Mouse (Mus musculus) left cerebral cortex, postnatal 25 days (tissue): ENCODE data around the gene Creld1. TPM values are rescaled to one million over a fixed set of nuclear protein-coding genes. Genes with fewer than 3 reads are reported as not detected.

ENCODE experiments used
- DNase-seq, 2 experiments: peaks; one replicate each; pipeline ENCODE4 v3.0.0; 2022; ENCODE audit warnings: low spot score in 2 of 2, mixed read lengths in 1 of 2
- intact Hi-C: fragments of 180-260 bp; cut with DNase I; formaldehyde crosslinking; loops from one replicate; pipeline ENCODE4 v1.15.1; 2025
- total RNA-seq, 2 experiments: library from RNA; stranded (reverse); gene quantifications; 2 replicates each; pipeline ENCODE4 v1.2.3; 2021

The Creld1 gene
- total RNA-seq, 2 experiments from 2014 or later = 114 to 121 TPM

DNA sequence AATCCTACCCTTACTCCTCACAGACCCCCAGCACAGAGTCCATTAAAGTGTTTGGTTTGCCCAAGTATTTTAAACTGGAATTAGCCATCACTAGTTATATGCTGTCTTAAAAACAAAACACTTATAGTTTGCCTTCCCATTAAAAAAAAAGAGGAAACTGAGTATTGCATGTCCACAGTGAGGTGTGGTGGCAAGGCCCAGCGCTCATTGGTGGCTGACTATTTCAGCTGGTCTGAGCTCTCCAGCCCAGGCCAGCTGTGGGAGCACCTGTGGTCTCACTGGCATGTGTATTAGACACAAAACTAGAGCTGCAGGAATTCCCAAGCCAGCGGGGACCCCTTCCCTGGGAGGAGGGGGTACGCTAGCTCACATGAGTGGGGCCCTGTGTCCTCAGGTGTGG lies 14.6 kb upstream of the Creld1 start:
- intact Hi-C loops = no loop called here

DNA sequence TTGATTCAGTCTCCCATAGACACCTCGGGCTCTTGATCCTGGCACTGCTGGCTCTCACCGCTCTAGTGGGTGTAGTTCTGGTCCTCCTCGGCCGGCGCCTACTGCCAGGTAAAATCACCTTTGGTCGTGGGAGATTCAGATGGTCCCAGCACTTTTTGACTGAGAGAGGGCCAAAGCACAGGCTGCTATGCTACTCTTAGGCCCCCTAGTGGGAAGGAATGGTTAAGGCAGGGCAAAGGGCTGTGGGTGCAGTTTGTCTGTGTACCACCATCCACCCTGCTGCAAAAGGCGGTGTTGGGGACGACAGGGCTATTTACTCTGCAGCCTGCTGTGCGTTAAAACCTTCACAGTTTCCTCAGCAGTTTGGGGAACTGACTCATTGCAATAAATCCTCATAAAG lies 14.1 kb upstream of the Creld1 start:
- intact Hi-C loops = loop anchor here (1.0 kb wide), 1 partner anchor 27 kb away; the partner anchor contains the start of gene Jagn1

More for the DNA sequence above, 14.6 kb upstream of the Creld1 start:
- no peak for DNase-seq

DNA sequence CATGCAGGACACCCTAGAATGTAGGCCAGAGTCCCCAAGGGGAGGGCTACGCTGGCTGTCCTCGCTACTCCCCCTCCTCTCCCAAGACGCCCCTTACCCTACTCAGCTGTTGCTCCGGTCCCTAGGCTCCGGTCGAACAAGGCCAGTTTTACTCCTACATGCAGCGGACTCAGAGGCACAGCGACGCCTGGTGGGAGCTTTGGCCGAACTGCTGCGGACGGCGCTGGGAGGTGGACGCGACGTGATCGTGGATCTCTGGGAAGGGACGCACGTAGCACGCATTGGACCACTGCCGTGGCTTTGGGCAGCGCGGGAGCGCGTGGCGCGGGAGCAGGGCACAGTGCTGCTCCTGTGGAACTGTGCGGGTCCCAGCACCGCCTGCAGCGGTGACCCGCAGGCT lies 13.7 kb upstream of the Creld1 start:
- peak; percentile 63 to 76 for DNase-seq
- intact Hi-C loops = loop anchor here (1.0 kb wide), 1 partner anchor 27 kb away; the partner anchor contains the start of gene Jagn1

More for the DNA sequence above, 14.1 kb upstream of the Creld1 start:
- DNase-seq = peak; percentile 45 to 55

DNA sequence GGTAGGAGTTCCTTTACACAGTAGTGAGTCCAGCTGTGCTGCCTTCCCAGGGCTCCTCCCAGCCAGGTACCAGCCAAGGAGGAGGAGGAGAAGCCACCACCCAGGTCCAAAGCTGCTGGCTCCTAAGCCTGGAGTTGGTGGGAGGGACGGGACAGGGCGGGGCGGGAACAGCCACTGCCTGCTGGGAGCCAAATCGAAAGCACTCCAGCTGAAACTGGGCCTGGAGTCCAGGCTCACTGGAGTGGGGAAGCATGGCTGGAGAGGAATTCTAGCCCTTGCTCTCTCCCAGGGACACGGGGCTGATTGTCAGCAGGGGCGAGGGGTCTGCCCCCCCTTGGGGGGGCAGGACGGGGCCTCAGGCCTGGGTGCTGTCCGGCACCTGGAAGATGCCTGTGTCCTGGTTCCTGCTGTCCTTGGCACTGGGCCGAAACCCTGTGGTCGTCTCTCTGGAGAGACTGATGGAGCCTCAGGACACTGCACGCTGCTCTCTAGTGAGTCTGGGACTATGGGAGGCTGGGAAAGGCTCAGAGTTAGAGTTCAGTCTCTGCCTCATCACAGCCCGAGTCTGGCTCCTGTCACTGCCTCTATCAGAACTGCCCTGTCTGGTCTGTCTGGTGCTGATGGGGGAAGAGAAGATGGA lies 11.7 kb upstream of the Creld1 start, which contains the start of gene Il17rc:
Il17rc (plus strand) TSS at position 131 of the 640 bp plus-strand sequence.
- DNase-seq = no peak

DNA sequence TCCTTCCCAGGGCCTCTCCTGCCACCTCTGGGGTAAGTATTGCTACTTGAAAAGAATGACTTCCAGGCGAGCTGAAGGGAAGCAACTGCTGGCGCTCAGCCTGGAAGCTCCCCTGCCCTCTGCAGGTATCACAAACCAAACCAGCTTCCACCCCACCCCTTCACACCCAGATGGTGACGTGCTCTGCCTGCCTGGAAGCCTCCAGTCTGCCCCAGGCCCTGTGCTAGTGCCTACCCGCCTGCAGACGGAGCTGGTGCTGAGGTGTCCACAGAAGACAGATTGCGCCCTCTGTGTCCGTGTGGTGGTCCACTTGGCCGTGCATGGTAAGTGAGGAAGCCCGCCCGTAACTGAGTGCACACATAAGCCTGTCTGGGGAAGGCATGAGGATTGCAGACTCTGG lies 11.0 kb upstream of the Creld1 start:
- DNase-seq = no peak
- intact Hi-C loops = no loop called here

More for the DNA sequence above, 11.7 kb upstream of the Creld1 start, which contains the start of gene Il17rc:
- intact Hi-C loops = no loop called here

DNA sequence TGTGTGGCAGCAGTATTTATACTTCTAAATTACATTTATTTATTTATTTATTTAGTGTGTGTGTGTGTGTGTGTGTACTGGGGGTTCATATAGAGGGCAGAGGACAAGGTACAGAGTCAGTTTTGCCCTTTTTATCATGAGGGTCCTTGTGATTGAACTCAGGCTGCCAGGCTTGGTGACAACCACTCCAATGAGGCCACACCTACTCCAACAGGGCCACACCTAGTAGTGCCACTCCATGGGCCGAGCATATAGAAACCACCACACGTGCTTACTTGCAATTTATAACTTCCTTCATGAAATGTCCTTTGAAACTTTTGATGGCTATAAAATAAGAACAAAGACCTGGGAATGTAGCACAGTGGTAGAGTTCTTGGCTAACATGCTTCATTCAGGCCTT lies 9.9 kb upstream of the Creld1 start:
- DNase-seq = no peak
- intact Hi-C loops = no loop called here

DNA sequence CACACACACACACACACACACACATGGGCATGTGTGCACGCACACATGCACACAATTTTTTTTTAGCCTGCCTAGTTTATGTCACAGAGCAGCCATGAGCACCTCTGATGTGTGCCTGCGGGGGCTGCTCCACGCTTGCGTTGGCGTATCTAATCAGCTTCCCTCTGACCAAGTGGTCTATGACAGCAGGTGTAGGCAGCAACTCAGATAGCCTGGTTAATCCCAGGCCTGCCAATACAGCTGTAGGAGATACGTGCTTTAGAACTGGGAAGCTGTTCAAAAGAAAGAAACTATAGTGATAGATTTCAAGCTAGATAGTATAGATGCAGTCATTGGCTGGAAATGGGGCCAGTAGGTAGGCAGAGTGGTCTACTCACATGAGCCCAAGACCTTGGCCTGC lies 9.4 kb upstream of the Creld1 start:
- intact Hi-C loops = no loop called here
- no peak for DNase-seq

DNA sequence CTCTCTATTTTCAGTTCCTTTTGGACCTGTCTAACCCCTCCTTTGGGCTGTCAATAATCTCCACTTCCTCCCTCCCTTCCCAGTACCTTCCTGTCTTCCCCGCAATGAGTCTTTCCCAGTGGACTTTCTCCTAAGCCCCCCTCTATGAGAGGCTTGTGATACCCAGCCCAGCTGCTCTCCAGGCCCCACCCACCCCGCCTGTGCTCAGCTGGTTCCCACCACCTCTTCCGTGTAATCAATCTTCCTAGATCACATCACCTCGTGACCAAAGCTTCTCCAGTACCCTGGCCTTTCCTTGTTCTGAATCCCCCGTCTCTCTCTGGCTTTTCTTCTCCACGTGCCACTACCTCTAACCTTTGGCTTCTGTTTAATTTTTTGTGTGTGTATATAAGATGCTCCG lies 5.7 kb upstream of the Creld1 start:
- intact Hi-C loops = no loop called here
- DNase-seq = no peak

DNA sequence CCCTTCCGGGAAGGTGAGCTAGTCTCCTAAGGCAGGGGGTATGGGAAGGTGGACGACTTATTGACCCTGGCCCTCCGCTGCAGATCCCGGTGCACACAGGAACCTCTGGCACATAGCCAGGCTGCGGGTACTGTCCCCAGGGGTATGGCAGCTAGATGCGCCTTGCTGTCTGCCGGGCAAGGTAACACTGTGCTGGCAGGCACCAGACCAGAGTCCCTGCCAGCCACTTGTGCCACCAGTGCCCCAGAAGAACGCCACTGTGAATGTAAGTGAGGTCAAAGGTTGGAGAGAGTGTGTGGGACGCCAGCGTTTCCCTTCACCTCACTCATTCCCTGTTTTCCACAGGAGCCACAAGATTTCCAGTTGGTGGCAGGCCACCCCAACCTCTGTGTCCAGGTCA lies 4.2 kb upstream of the Creld1 start:
- intact Hi-C loops = no loop called here
- no peak for DNase-seq

DNA sequence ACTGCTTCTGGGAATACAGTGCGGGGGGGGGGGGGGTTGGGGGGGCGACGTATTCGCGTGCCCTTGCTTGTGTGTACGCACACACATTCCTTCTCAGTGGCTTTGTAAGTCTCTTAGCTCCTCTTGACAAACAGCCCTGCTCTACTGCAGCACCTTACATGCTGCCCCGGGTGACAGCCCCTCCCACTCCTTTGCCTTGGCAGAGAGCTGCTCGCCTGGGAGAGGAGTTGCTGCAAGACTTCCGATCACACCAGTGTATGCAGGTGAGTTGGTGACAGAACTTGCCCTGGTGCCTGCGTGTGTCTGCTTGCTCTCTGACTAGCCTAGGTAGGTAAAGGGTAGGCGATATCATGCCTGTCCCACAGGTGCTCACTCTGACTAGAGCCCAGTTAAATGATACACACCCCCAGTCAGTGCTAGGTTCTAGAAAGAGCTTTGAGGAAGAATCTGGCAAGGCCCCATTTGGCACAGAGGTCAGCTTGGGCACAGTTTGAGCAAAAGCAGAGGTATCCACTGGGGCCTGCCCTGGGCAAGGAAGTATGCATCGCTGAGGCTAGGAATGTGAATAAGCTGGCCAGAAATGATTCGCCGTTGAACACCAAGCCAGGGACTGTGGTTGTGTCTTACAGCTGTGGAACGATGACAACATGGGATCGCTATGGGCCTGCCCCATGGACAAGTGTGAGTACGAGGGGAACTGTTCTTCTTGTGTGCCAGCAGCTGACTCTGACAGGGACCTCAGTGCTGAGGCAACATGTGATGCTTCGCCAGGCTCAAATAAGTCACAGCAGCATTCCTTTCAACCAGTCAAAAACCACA lies 2.3 kb upstream of the Creld1 start:
- intact Hi-C loops = no loop called here
- no peak for DNase-seq

DNA sequence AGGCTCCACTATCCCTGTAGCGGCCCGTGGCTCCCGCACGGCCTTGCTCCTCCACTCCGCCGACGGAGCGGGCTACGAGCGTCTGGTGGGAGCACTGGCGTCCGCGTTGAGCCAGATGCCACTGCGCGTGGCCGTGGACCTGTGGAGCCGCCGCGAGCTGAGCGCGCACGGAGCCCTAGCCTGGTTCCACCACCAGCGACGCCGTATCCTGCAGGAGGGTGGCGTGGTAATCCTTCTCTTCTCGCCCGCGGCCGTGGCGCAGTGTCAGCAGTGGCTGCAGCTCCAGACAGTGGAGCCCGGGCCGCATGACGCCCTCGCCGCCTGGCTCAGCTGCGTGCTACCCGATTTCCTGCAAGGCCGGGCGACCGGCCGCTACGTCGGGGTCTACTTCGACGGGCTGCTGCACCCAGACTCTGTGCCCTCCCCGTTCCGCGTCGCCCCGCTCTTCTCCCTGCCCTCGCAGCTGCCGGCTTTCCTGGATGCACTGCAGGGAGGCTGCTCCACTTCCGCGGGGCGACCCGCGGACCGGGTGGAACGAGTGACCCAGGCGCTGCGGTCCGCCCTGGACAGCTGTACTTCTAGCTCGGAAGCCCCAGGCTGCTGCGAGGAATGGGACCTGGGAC lies 509 bp upstream of the Creld1 start:
- intact Hi-C loops = no loop called here
- peak; percentile 41 to 54 for DNase-seq

DNA sequence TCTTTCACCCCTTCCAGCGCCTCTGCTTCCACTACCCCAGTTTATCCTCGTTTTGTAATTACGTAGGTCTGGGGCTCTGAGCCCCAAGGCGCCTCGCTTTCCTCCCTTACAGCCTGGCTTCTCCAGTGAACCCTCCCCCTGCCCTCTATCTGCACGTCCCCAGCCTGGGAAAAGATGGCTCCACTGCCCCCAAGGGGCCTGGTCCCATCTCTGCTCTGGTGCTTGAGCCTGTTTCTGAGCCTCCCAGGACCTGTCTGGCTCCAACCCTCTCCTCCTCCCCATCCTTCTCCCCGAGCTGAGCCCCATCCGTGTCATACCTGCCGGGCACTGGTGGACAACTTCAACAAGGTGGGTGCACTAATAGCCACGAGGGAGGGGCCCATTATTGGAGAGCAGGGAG lies 632 bp downstream of the Creld1 start:
- intact Hi-C loops = no loop called here
- DNase-seq = peak in 1 of 2 experiments; percentile 35

DNA sequence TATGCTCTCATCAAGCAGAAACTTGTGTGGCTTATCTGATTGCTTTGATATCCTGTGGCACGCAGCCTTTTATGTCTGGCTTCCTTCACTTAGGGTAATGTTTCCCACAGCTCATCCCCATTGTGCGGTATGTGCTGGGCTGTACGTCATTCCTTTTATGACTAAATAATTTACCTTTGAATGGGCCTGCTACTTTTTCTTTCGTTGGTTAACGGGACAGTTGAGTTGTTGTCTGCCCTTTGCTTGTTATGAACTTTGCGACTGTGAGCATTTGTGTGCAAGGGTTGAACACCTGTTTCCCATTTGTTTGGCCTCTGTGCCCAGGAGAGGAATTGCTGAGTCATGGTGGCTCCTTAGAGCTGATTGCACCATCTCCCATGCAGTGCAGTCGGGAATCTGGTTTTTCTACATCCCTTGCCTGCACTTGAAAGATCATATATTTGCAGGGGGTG lies 4.1 kb downstream of the Creld1 start:
- no peak for DNase-seq
- intact Hi-C loops = no loop called here

DNA sequence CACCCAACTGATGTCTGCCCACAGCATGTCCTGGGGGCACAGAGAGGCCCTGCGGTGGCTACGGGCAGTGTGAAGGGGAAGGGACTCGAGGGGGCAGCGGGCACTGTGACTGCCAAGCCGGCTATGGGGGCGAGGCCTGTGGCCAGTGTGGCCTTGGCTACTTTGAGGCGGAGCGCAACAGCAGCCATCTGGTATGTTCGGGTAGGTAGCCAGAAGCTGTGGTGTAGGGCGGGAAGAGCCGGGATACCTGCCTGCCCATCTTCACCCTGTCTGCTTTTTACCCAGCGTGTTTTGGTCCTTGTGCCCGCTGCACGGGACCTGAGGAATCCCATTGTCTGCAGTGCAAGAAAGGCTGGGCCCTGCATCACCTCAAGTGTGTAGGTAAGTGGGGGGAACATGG lies 6.3 kb downstream of the Creld1 start:
- intact Hi-C loops = no loop called here
- no peak for DNase-seq

DNA sequence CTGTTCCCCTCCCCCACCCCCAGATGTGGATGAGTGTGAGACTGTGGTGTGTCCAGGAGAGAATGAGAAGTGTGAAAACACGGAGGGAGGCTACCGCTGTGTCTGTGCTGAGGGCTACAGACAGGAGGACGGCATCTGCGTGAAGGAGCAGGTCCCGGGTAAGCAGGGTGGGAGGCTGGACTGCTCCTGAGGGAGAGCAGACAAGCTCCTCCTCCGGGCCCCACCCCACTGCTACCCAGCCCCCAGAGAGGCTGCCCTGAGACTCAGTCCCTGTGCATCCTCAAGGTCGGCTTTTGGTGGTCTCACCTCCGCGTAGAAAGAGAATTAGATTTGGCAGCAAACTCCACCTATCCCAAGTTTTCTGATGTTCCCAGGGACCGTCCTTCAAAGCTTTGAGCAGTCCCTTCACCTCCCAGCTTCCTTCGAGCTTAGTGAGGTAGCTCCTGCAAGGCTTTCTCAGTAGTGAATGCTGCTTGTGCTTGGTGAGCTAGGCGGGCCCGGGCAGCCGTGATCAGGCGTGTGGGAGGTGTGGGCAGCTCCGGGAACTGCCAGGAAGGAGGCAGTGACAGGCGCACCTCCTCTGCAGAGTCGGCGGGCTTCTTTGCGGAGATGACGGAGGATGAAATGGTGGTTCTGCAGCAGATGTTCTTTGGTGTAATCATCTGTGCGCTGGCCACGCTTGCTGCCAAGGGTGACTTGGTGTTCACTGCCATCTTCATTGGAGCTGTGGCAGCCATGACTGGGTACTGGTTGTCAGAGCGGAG lies 9.2 kb downstream of the Creld1 start:
- intact Hi-C loops = no loop called here
- peak; percentile 71 to 79 for DNase-seq

DNA sequence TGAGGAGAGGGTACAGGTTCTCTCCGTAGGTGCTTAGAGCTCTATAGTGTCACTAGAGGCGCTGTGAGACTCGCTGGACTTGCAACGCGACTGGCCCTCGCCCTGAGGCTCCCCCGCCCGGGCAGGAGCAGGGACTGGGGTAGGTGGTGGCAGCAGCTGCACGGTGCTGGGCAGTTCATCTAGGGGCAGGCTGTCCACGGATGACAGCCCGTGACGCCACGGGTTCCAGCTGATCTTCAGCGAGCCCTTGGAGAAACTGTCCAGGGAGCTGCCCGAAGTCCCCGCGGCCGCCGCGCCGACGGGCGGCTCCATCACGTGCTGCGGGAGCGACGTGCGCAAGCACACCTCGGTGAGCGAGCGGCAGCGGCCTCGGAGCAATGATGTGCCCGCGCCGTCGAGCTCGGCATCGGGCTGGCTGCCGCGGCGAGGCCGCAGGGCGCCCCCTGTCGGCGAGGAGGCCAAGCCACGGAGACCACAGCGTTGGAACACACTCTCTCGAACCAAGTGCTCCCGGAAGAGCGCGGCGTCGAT lies 11.2 kb downstream of the Creld1 start:
- intact Hi-C loops = no loop called here
- peak; percentile 65 to 74 for DNase-seq

DNA sequence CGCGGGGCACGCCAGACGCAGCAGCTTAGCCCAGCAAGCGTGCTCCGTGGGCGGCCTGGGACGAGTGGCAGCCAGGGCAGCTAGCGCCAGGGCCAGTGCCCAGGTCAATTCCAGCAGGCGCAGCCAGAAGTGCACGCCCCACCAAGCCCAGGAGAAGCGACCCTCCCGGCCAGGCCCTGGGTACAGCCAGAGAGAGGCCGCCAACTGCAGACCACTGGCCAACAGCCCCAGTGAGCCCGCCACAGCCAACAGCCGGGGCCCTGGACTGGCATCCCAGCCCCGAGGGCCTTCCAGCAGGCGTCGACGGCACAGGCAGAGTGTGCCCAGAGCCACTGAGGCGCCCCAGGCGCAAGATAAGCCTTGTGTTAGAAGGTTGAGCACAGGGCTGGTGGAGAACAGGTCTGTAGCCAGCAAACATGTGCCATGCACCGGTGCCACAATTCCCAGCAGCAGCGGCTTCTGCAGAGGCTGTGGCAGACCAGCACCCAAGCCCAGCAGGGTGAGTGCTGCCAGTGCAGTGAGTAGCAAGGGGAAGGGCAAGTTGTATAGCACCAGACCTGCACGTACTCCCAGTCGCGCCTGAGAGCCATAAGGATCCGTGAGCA lies 12.1 kb downstream of the Creld1 start:
- DNase-seq = no peak
- intact Hi-C loops = no loop called here

DNA sequence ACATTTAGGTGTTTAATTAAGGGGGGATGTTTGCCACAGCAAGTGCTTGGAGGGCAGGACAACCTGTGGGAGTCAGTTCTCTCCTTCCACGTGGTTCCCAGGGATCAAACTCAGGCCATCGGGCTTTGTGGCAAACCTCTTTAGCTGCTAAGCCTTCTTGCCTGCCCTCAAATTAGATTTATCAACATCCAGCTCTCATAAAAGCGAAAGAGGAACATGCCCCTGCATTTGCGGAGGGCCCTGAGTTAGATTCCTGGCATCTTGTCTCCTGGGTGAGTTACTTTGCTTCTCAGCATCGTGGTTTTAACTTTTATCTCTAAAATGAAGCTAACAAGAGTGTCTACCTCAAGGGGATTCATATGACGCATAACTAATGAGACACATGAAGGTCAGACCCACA lies 16.2 kb downstream of the Creld1 start:
- intact Hi-C loops = no loop called here
- DNase-seq = no peak
